Mouse (Mus musculus): ENCODE data around the gene Mfap2.

Gene Mfap2

DNA sequence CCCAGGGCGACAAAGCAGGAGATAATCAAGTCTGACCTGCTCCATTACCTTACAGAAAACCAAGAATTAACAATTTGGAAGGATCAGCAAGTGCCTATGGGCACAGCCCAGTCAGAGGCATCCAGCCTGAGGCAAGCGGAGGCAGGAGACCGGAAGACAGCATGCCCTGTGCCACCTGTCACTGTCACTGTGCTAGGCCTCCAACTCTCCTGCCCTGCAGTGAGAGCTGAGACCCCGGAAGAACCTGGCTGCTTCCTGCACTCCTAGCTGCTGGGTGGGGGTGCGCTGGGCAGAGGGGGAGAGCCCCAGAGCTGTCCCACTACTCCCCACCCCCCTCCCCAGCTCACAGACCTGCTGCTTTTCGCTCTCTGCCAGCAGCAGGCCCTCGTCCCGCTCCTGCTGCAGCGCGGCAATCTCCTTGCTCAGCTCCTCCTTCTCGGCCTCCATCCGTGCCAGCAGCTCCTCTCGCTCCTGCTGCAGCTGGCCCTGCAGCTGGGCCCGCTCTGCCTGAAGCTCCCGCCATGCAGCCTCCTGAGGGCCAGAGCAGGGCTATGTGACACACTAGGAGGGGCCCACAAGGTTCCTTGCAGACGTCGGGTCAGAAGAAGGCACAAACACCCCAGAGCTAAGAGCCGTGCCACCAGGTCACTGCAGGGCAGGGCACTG is 20.5 kb downstream of the Mfap2 start:
- DNase-seq (ENCODE audit: low read depth): no peak

DNA sequence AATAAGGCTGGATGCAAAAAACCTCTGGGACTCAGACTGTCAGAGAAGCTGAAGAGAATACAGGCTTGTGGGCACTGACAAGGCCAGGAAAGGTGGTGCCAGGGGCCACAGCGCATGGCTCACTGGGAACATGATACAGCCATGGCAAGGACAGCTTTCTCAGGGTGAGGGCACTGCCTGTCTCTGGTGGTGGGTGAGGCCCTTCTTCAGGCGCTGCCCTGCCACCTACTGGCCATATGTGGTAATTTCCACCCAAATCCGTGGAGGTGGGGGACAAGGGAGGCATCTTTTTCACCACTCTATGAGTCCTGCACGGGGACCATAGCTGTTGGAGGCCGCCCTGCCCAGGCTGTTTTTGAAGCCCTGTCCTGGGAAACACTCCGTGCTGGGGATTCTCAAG is 21.5 kb downstream of the Mfap2 start:
- peak; percentile 85 for DNase-seq (ENCODE audit: low read depth)

DNA sequence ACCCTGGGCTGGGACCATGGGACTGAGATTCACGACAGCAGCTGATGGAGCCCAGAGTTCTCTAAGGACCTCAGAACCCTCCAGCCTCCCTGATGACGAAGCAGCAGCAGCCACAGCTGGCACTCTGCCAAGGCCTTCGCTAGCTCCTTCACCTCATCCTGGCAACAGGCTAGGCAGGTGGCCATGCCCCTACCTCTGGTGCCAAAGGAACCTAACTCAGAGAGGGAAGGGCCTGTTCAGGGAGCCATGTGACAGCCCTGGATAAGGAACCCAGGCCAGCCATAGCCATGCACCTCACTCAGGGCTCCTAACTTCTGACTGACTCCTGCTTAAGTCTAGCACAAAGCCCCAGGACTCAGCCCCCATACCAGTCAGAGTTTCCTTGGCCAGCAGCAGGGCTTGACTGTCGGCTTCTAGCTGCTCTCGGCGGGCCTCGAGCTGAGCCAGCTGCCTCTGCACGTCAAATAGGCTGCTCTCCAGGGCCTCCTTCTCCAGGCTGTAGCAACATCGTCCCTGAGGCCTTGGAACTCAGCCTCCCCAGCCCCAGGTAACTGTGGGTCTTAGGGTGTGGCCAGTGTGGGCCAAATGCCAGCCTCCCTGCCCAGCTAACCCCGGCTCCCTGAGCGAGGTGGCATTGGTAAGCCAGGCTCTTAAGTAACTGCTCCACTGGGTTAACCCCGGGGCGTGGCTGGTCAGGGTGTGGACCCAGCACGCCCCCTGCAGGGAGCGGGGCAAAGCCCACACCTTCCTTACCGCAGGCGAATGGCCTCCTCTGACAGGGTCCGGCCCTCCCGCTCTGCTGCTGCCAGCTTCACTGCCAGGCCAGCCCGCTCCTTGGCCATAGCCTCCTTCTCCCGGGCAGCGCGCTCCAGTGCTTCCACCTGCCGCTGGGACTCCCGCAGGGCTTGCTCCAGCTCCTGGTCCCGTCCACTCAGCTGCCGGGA is 23.7 kb downstream of the Mfap2 start:
- DNase-seq (ENCODE audit: low read depth): peak; percentile 53

DNA sequence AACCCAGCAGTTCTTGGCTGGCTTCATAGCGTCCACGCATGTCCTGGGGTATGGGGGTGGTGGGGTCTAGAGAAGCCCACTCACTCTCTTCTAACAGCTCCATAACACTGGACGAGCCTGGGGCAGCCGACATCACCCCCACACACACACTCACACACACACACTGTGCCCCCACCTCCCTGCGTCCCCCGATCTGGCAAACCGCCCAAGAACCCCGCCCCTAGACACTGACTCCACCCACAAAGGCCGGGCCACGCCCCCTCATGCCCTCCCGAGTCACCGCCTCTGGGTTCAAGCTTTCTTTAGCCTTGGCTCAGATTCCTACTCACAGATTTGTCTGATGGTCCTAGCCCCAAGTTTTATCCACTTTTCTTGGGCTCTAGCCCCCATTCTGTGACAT is 30.9 kb downstream of the Mfap2 start:
- DNase-seq (ENCODE audit: low read depth): no peak

DNA sequence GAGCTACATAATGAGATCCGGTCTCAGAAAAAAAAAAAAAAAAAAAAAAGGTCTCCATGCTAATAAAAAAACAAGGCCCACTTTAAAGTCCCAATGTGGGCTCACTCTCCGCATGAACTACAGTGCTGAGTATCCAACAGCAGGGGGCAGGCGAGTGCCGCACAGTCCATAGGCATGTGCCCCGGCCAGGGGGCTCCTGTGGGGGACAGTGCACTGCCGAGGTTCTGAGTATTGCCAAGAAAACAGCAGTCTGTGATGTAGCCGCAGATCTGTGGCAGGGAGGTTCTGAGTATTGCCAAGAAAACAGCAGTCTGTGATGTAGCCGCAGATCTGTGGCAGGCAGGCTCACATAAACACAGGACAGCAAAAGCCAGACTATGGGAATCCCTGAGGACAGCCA is 34.6 kb downstream of the Mfap2 start:
- peak; percentile 55 for DNase-seq (ENCODE audit: low read depth)

DNA sequence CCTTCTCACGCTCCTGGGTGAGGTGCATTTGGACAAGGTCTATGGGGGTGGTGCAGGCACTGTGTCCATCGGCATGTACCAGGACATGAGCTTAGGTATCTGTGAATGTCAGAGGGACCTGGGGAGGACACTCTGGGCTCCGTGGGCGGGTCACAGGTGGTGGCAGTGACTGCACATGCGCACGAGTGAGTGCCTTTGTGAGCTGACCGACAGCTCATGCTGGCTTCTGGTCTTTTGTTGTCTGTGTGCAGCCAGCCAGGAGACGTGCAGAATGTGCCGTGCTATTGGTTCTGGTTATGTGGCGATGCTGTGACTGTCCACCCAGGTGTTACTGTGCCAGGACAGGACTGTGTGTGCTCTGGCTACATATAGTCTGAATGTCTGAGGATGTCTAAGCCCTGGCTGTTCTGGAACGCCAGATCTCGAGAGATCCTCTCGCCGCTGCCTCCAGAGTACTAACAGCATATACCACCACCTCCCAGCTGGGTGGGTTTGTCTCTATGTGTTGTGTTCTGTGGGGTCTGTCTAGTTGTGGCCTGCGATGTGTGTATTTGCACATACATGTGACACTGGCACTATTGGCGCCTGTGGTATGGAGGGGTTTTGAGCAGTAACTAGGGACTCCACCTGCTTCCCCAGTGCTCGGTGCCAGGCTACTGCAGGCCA is 38.7 kb downstream of the Mfap2 start:
- DNase-seq (ENCODE audit: low read depth): no peak

DNA sequence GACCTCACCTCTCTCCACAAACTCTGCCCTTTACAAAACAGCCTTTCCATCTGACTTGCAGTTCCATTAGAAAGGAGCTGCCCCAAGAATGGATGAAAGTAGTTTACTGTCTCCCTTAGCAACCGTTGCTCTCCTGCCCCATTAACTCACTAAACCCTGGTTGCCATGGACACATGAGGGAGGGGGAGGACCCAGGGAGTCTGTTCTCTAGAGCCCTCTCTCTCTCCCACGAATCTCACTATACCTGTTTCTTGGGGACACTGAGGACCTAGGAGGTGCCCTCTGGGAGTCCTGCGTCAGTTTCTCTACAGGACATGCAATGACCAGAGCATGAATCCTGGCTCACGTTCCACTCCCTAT is 39.2 kb downstream of the Mfap2 start:
- DNase-seq (ENCODE audit: low read depth): no peak

DNA sequence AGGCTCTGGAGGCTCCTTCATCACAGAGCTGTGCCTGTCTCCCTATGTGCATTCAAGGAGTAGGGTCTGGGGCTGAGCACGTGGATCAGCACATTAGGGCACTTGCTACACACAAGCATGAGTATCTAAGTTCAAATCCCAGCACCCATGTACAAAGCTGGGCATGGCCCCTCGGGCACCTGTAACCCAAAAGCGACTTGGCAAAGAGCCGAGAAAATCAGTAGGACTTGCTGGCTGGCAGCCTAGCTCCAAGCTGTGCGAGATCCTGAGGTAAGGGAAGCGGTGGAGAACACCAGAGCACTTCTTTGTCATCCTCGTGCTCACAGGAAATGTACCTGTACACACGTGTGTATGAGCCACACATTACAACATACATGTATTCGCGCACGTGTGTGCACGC is 42.2 kb downstream of the Mfap2 start:
- no peak for DNase-seq (ENCODE audit: low read depth)

DNA sequence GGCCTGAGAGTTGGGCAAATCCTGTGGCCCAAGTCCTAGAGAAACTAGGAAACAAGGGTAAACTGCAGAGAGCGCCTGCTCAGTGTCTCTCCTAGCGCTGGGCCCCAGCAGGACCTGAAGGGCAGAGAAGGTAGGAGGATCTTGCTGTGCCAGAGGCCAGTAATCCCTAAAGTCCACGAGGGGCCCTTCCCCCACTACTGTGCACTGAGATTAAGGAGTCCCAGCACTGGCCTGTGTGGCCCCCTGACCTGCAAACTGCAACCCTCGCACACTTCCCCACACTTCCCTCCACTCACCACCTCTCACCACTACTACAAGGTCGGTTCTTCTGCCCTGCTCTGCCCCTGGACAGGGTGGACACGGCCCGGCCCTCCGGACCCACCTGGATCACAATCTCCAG is 42.9 kb downstream of the Mfap2 start:
- DNase-seq (ENCODE audit: low read depth): no peak

DNA sequence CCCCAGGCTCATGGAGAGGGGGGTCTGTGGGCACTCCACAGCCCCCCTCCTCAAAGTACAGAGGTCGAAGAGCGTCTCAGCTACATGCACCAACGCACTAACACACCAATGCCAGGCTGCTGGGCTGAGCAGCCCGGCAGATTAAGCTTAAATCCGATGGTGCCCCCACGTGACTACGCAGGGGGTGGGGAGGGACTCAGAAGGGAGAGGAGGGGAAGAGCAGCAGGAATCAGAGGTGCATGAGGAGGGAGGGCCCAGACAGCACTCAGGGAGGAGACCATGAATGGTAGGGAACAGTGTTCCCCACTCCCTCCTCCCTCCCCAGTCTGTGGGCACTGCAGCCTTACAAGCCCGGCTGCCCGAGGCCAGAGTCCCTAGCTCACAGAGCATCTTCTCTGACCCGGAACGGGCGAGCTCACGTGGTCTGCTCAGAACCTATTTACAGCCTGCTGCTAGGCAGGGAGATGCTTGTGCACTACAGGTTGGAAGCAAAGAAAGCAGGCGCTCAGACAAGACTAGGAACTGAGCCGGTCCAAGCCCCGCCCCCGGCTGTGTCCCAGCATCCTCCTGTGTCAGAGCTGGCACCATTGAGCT is 43.4 kb downstream of the Mfap2 start:
- no peak for DNase-seq (ENCODE audit: low read depth)

DNA sequence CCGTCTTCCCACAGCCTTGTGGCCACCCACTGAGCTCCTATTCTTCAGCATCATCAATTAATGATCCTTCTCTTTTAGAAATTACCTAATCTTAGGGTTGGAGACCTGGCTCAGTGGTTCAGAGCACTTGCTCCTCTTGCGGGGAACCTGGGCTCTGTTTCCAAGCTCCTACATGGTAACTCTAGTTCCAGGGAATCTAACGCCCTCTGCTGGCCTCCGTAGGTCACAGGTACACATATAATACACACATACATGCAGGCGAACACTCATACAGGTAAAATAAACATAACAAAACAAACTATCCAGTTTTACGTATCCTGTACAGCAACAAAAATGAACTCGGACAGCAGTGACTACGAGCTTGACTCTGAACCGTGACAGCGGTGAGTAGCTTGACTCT is 46.8 kb downstream of the Mfap2 start:
- DNase-seq (ENCODE audit: low read depth): no peak

DNA sequence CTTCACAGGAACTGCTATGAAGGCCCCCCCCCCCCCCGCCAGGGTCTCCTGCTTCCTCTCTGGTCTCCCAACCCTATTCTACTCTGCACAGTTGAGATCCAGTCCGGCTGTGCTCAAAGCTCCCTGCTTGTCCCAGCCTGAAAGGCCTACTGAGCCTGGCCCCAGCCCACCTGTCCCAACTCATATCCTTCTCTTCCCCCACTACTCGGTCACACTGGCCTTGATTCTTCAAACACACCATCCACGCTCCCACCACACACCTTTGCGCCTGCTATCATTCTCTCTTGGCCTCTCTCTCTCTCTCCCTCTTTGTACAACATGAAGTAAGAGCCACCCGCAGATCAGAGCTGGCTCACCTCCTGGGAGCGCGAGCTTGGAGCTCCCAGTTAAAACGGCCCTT is 48.6 kb downstream of the Mfap2 start:
- DNase-seq (ENCODE audit: low read depth): no peak

DNA sequence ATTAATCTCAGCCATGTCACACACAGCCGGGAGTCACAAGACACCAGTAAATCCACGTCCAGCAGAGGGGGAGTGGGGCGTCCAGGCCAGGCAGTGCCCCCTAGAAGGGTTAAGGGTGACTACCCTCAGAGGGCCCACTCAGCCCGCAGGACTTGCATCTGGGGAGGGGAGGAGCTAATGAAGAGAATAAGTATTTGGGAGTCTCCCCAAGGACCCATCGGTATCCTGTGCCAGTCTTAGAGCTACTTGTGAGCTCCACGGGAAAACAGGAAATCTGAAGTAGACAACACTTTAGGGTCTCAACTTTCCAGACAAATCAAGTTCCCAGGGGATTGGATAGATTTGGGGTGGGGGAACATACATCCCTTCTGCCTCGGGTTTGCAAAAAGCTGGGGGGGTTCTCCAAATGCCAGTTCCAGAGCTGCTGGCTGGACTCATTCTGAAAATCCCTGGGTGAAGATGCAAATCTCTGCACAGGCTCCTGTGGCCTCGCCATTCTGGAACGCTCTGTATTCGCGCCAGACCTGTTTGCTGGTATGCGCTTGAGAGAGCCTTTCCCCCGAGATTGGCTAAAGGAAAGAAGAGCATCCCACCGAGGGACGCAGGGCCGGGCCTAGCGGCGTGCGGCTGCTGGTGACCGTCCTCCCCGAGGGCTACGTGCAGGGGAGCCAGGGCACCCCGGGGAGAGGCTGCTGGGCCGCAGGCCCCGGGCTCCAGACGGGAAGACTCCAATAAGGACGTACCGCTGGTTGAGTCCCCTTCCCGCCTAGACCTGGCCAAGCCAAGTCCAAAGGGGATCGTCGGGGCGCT is 49.6 kb downstream of the Mfap2 start:
- no peak for DNase-seq (ENCODE audit: low read depth)

DNA sequence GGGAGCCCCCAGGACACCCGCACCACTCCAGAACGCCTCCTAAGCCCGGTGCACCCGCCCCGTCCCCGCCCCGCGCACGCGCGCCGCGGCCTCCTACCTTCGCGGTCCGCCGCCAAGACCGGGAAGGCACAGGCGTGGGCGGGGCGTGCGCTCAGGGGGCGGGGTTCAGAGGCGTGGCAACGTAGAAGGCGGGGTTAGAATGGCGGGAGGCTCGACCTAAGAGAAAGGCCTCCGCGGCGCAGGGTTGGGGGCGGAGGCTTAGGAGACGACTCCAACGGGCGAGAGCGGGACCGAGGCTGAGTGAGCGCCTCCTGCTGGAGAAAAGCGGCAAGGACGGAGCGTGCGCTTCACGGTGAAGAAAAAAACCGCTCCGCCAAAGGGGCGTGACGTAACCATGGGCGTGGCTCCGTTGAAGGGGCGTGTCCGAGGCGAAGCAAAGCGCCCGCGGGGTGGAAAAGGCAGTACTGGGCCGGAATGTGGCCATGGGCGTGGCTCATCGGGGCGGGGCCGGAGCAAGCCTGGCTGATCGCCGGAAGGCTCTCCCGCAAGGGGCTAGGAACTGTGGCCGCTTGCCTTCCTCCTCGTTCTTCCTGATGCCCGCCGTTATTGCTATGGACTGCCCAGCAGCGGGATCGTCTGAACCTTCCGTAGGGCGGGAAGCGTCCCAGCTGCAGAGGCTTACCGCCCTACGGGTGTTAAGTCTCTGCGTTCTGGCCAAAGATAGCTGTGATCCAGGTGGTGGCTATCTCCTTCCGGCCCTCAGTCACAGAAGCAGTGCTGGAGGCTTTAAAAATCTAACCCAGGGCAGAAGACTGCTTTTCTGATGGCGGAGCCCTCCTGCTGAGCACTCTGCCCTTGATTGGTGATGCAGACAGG is 50.4 kb downstream of the Mfap2 start, which contains the start of gene Crocc:
Crocc (minus strand) TSS at position 125 of the 876 bp plus-strand sequence.
- peak; percentile 99 for DNase-seq (ENCODE audit: low read depth)

DNA sequence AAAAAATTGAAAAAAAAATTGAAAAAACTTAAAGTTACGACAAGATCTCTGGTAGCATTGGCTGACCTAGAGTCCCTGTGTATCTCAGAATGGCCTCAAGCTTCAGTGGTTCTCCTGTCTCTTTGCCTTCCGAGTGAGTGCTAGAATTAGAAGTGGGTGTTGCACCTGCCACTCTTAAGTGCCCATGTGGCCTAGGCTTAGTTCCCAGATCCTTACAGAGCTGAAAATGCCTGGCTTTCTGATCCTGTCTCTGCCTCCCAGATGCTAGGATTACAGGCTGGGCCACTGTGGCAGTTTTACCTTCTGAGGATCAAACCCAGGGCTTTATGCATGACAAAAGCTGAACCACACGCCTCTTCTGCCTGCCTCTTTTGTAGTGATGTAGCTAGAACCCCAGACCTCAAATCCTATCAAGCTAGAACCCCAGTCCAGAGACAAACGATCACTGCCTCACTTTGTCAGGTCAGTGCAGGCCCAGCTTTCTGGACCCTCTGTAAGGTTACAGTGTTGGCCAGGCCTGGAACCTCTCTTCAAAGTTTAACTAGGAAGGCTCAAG is 54.0 kb downstream of the Mfap2 start:
- DNase-seq (ENCODE audit: low read depth): no peak

DNA sequence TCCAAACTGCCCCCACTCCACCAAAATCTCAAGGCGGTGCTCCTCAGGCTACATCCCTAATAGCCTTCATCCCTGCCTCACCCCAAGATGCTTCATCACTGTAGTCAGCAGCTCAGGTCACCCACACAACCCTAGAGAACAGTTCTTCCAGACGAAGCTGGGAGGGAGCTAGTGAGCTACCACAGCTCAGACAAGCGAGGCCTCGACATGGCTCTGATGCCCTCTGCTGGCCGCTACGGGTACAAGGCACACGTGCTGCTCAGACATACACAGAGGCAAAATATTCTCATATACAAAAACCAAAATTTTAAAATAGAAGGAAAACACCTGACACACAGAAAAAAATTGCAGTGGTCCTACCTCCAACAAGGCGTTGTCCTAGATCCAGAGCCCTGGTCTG is 54.9 kb downstream of the Mfap2 start:
- DNase-seq (ENCODE audit: low read depth): peak; percentile 90

All from 416B (cell line).